Mouse (Mus musculus) heart, postnatal 0 days (tissue): Measurements from ENCODE around the gene Pirt. TPM values are rescaled to one million over a fixed set of nuclear protein-coding genes. Genes with fewer than 3 reads are reported as not detected.

Source experiments
- ATAC-seq: fragments of 200-750 bp; cut with Nextera tagmentation; 2 replicates; pipeline ENCODE4 v1.8.0; 2017; ENCODE audit warnings: low read depth, moderate number of reproducible peaks, moderate library complexity; ENCODE audit not compliant: insufficient read depth
- DNase-seq: peaks from one replicate; pipeline ENCODE4 v3.0.0-alpha.2; 2016; ENCODE audit warnings: low spot score
- H3K27ac ChIP-seq: fragments of 300-500 bp; sonication (generic); 2 replicates; pipeline ENCODE4 v1.5.1; 2014; ENCODE audit warnings: low read depth, mild to moderate bottlenecking
- H3K27me3 ChIP-seq: fragments of 300-500 bp; sonication (generic); 2 replicates; pipeline ENCODE4 v1.6.1; 2014; ENCODE audit warnings: low read length, mixed read lengths; ENCODE audit not compliant: control insufficient read depth, insufficient read depth
- H3K36me3 ChIP-seq: fragments of 300-500 bp; sonication (generic); replicated peaks from 2 replicates; pipeline ENCODE4 v1.6.1; 2014; ENCODE audit warnings: low read length, mixed read lengths; ENCODE audit not compliant: control insufficient read depth, insufficient read depth
- H3K4me1 ChIP-seq: fragments of 300-500 bp; sonication (generic); 2 replicates; pipeline ENCODE4 v1.6.1; 2014; ENCODE audit warnings: antibody characterized with exemption; ENCODE audit not compliant: control insufficient read depth, insufficient read depth
- H3K4me2 ChIP-seq: fragments of 300-500 bp; sonication (generic); 2 replicates; pipeline ENCODE4 v1.6.1; 2014; ENCODE audit warnings: low read depth, mild to moderate bottlenecking, low read length, moderate library complexity
- H3K4me3 ChIP-seq: fragments of 300-500 bp; sonication (generic); 2 replicates; pipeline ENCODE4 v1.5.1; 2014; ENCODE audit warnings: low read depth, low read length
- H3K9ac ChIP-seq: fragments of 300-500 bp; sonication (generic); replicated peaks from 2 replicates; pipeline ENCODE4 v1.6.1; 2014; ENCODE audit warnings: low read depth, low read length, mixed read lengths
- H3K9me3 ChIP-seq: fragments of 300-500 bp; sonication (generic); replicated peaks from 2 replicates; pipeline ENCODE4 v1.6.1; 2016; ENCODE audit warnings: low read length; ENCODE audit not compliant: control insufficient read depth
- CTCF ChIP-seq: IDR thresholded peaks from 2 replicates; pipeline ENCODE4 v1.5.1; 2016; ENCODE audit warnings: antibody characterized with exemption, control low read depth, low read depth
- EP300 ChIP-seq: IDR thresholded peaks from 2 replicates; pipeline ENCODE4 v1.6.1; 2016; ENCODE audit warnings: antibody characterized with exemption, low read depth
- WGBS: fragments of 180-500 bp; shearing (Covaris S2); extraction: QIAGEN DNeasy Blood & Tissue Kit; methylation state at CpG from one replicate; pipeline ENCODE4 v1.1.7; 2014; 5-methylcytosine and 5-hydroxymethylcytosine counted together
- polyA plus RNA-seq: library from polyadenylated mRNA; unstranded; fragments of >200 nt; fragmentation: Nextera tagmentation; extraction: Ambion mirVana; gene quantifications from 2 replicates; pipeline ENCODE4 v1.2.1, GENCODE M21; 2015
- total RNA-seq: library from RNA; depleted of rRNA; stranded (reverse); fragments of >200 nt; gene quantifications from 2 replicates; pipeline ENCODE4 v1.2.3, GENCODE M21; 2014; ENCODE audit warnings: low replicate concordance; rRNA removed

Gene Pirt
- total RNA-seq (18.7 and 24.5 TPM in 2 replicates), polyA plus RNA-seq (10.5 and 15.0 TPM in 2 replicates)

DNA sequence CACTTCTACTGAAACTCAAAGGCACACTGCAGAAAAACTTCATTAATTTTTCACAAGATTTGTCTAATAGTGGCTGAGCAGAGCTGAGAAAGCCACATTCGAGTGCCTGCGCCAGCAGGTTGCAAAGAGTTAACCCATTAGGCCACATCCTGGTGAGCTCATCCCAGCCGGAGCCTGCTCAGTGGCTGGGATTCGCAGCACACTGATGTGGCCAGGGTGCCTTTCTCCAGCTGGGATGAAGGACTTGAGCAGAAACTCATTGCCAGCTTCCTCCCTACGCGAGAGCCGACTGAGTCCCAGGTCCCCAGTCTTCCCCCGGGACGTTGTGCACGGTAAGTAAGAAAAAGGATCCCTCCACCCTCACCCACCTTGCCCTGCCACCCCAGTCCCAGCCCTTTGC, at the start of gene Pirt:
TSS of gene Pirt (plus strand) at position 171 of the 400 bp plus-strand sequence.
- H3K4me2 ChIP-seq = peak within 1 kb of the TSS; percentile 51
- ATAC-seq = no peak
- WGBS = 20% methylated on average over 10 of the region's 10 CpGs
- H3K4me3 ChIP-seq = peak within 1 kb of the TSS; percentile 35
- no peaks in the 10 kb centered on the region for H3K9me3 ChIP-seq
- no peaks in the 10 kb centered on the region for H3K27me3 ChIP-seq
- peak within 1 kb of the TSS; percentile 34; the same call in 1 of the 2 replicates for H3K9ac ChIP-seq
- no peaks in the 10 kb centered on the region for H3K36me3 ChIP-seq
- no peak for TF ChIP-seq CTCF
- TF ChIP-seq EP300 = no peak
- peak; percentile 24 for DNase-seq
- H3K4me1 ChIP-seq = no peaks in the 10 kb centered on the region
- peak within 1 kb of the TSS; percentile 88 for H3K27ac ChIP-seq

DNA sequence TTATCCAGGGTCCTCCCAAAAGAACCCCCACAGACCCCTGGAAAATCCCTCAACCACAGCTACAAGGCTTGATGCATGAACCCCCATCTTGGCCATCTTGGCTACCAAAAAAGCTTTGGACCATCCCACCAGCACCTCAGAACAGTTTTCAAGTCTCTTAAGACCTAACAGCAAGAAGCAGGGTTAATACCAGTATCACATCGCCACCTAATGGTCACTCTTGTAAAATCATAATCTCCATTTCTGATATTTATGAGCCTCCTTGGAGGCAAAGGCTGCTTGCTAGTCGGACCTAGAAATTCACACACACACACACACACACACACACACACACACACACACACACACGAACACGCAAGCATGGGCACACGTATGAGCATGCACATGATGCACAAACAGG, 40.1 kb upstream of the Pirt start:
- no peak overlapping the region for H3K4me2 ChIP-seq
- no peaks in the 10 kb centered on the region for H3K9me3 ChIP-seq
- H3K27me3 ChIP-seq = no peaks in the 10 kb centered on the region
- no peak overlapping the region for H3K27ac ChIP-seq
- H3K9ac ChIP-seq = no peak overlapping the region
- 8% methylated on average over 5 of the region's 5 CpGs for WGBS
- no peak for ATAC-seq
- no peak overlapping the region for H3K4me3 ChIP-seq
- peak; percentile 40 for DNase-seq
- peak; percentile 65 for TF ChIP-seq CTCF
- TF ChIP-seq EP300 = no peak
- no peaks in the 10 kb centered on the region for H3K4me1 ChIP-seq
- no peaks in the 10 kb centered on the region for H3K36me3 ChIP-seq

DNA sequence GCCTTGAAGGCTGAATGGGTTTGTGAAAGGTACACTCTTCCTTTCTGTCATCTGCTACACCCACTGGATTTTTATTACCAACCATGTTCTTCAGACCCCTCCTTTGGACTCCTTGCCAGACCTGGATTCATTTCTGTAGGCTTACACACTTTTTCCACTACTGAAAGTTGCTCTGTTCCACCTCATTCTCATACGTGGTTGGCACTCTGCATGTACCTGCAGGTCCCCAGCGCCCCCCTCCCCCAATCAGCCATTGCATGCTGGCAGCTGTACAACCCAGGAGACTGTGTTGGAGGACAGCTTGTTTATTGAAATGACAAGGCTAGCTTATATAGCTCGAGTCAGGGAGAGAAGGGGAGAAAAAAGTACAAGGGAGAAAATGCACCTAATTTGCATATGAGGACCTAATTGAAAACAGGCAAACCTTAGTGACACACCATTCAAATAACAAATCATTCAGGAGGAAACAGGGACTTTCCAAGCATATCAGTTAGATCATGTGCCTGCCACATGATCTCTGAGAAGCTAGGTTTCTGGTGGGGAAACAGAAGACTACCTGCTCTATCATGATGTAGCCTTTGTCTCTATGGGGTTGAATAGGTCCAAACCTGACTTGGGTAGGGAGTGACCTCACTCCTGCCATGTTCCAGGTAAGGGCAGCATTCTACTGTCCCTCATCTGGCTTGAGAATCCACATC, 38.9 kb upstream of the Pirt start:
- Histone ChIP-seq H3K36me3 (no peaks in the 10 kb centered on the region), H3K27me3 (no peaks in the 10 kb centered on the region), H3K4me3 (no peak overlapping the region), H3K4me1 (no peaks in the 10 kb centered on the region), H3K4me2 (no peak overlapping the region), H3K9ac (no peak overlapping the region), H3K9me3 (no peaks in the 10 kb centered on the region), H3K27ac (no peak overlapping the region)
- DNase-seq (no peak), ATAC-seq (no peak)
- TF ChIP-seq EP300 (no peak), CTCF (no peak)
- 45% methylated on average over 3 of the region's 3 CpGs for WGBS

DNA sequence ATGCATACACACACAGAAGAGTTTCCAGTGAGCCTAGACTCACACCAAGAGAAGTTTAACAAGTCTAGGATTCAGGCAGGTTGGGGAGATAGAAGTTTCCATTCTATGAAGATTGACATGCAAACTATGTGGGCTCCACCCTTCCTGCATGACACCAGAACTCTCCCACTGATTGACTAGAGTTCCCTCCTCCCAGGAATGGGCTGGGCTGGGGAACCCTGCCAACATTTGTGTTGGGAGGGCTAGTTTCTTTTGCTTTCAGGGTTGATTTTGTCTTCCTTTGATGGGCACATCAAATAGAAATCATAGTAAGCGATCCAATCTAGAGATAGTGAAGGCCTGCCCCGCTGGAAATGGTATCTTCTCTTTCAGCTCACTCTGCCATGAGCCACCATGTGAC, 30.5 kb upstream of the Pirt start:
- DNase-seq (peak; percentile 18), ATAC-seq (no peak)

DNA sequence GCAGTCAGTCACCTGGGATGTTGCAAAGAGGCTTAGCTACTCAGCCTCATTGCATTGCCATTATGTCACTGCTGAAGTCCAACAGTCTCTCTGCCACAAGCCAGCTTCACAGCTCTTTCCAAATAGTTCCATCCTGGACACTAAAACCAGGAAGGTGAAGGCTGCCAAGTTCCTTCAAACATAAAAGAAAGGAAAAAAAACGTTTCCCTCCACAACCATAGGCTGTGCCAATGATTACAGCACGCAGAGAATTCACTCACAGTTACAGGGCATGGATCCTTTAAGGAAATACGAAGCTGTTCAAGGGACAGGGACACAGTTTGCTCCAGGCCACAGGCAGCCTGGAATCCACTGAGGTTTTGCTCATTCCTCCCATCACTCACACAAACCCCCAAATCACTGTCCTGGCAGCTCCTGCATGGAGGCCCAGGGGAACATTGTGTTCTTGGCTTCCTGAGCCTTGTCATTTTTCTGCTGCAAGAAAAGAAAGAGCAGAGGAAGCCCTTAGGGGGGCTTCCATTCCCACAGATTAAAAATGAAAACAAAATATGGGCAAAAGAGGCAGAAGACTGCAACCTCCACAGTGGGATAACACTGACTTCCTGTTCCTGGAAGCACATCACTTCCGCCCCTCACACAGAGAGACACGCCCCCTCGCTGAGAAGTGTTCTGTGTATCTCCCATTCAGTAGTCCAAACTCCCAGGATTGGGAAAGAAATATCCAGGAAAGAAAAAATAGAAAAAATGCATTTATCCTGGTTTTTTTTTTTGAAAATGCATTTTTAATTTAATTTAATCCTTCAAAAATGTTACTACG, 29.3 kb upstream of the Pirt start:
- TF ChIP-seq CTCF (no peak), EP300 (no peak)
- no peaks in the 10 kb centered on the region for H3K27me3 ChIP-seq
- DNase-seq = peak; percentile 50
- H3K4me1 ChIP-seq = no peaks in the 10 kb centered on the region
- no peak overlapping the region for H3K4me2 ChIP-seq
- peak; percentile 60 for ATAC-seq
- no peak overlapping the region for H3K9ac ChIP-seq
- no peaks in the 10 kb centered on the region for H3K9me3 ChIP-seq
- H3K36me3 ChIP-seq = no peaks in the 10 kb centered on the region
- H3K4me3 ChIP-seq = no peak overlapping the region
- 60% methylated on average over 7 of the region's 7 CpGs for WGBS
- 0 out of 2 replicates have a peak overlapping the region, but pooled peaks have one; percentile 25 for H3K27ac ChIP-seq

More for the DNA sequence above, 30.5 kb upstream of the Pirt start:
- H3K27me3 ChIP-seq = no peaks in the 10 kb centered on the region
- no peaks in the 10 kb centered on the region for H3K4me1 ChIP-seq
- H3K27ac ChIP-seq = no peak overlapping the region
- no peak overlapping the region for H3K9ac ChIP-seq
- H3K4me3 ChIP-seq = no peak overlapping the region
- H3K4me2 ChIP-seq = no peak overlapping the region
- WGBS = 63% methylated on average over 2 of the region's 2 CpGs
- no peaks in the 10 kb centered on the region for H3K9me3 ChIP-seq
- no peaks in the 10 kb centered on the region for H3K36me3 ChIP-seq
- no peak for TF ChIP-seq CTCF
- TF ChIP-seq EP300 = no peak
